Mouse (Mus musculus): Measurements from ENCODE around the gene Gm20547.

DNA sequence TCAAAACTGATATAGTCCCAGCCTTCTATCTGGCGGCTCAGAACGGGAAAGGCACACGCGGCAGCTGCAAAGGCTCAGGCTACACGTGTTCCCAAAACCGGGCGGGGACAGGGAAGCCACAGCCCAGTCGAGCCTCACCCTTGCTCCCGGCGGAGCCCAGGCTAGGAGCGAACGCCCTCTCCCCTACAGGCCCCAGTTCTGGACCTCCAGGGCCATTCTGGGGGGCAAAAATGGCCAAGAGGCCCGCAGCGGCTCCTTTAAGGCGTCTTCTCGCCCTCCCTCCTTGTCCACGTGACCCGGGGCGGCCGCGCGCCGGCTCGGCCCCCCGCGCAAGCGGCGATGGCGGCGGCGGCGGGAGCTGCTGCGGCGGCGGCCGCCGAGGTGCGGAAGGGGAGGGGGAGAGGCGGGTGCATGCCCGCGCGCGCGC lies 16.3 kb upstream of the Gm20547 start, which contains the start of the genes C2 and Ehmt2:
- no peak for TF ChIP-seq CTCF (IDR thresholded peaks at IDR 0.05; ENCODE audit: insufficient read depth, low read length)
- TF ChIP-seq POLR2A (IDR thresholded peaks at IDR 0.05; ENCODE audit: borderline replicate concordance, extremely low read depth, low read depth, low read length) = peak; percentile 64; the same call in 1 of the 2 replicates

Data from lung, adult 2 months (tissue).